Mouse (Mus musculus) layer of hippocampus, adult 18-20 months (tissue): ENCODE results near the gene Mllt11. TPM values are rescaled to one million over a fixed set of nuclear protein-coding genes. Genes with fewer than 3 reads are reported as not detected.
A peak's percentile ranks its signal among the peaks of the same experiment; 100 is the strongest.

Experiments used
- DNase-seq, 2 experiments: peaks; one replicate each; pipeline ENCODE4 v3.0.0; 2022; ENCODE audit warnings: low spot score in 2 of 2
- total RNA-seq, 2 experiments: library from RNA; stranded (reverse); gene quantifications; 2 replicates each; pipeline ENCODE4 v1.2.3; 2021

Mllt11 gene
- total RNA-seq, 2 experiments from 2014 or later, result 263 to 266 TPM

GRCm38 (mm10) chr3:95174011-95174592, 57.9 kb downstream of the Mllt11 start:
- DNase-seq, result peak; percentile 53 to 78

- DNase-seq, result no peak
Observed at GRCm38 (mm10) chr3:95173256-95173949, 58.6 kb downstream of the Mllt11 start.

GRCm38 (mm10) chr3:95172526-95173255, 59.3 kb downstream of the Mllt11 start:
- no peak for DNase-seq

- no peak for DNase-seq
Observed at GRCm38 (mm10) chr3:95171105-95171504, 60.9 kb downstream of the Mllt11 start.

GRCm38 (mm10) chr3:95169996-95170395, 62.0 kb downstream of the Mllt11 start:
- no peak for DNase-seq

Other genes starting within 250 kb of the Mllt11 start
- 10 to 100 TPM; 24.4 to 26.2 TPM for gene Zfp687, start 216.7 kb downstream of the Mllt11 start, total RNA-seq
- 100 to 1,000 TPM; 154 to 169 TPM for gene Psmd4, start 189.6 kb downstream of the Mllt11 start, total RNA-seq
- 10 to 100 TPM; 69.1 to 71.7 TPM for gene Pip5k1a, start 125.2 kb downstream of the Mllt11 start, total RNA-seq
- gene Vps72, start 121.1 kb downstream of the Mllt11 start, total RNA-seq, result 10 to 100 TPM; 46.7 to 48.2 TPM
- under 1 TPM; 0.48 to 0.82 TPM for gene Tmod4, start 107.7 kb downstream of the Mllt11 start, total RNA-seq
- gene Scnm1, start 98.2 kb downstream of the Mllt11 start, total RNA-seq, result 10 to 100 TPM; 43.5 to 48.9 TPM
- 10 to 100 TPM; 16.1 to 16.5 TPM for gene Lysmd1, start 98.1 kb downstream of the Mllt11 start, total RNA-seq
- gene Tnfaip8l2, start 89.8 kb downstream of the Mllt11 start, total RNA-seq, result 1 to 10 TPM; 2.6 to 3.1 TPM
- 10 to 100 TPM; 29.4 to 34.2 TPM for gene Sema6c, start 71.7 kb downstream of the Mllt11 start, total RNA-seq
- 10 to 100 TPM; 12.7 to 13.2 TPM for gene Gabpb2, start 14.3 kb downstream of the Mllt11 start, total RNA-seq
- 10 to 100 TPM; 72.7 to 72.9 TPM for gene Cdc42se1, start 3.4 kb downstream of the Mllt11 start, total RNA-seq
- gene Gm128, start 9.4 kb upstream of the Mllt11 start, total RNA-seq, result under 1 TPM in 1 of 2 experiments, not detected in 1; 0.15 TPM
- under 1 TPM in 1 of 2 experiments, not detected in 1; 0.37 TPM for gene Bnipl, start 19.0 kb upstream of the Mllt11 start, total RNA-seq
- gene Mindy1, start 49.2 kb upstream of the Mllt11 start, total RNA-seq, result 10 to 100 TPM; 19.2 to 21.0 TPM
- gene Prune1, start 49.9 kb upstream of the Mllt11 start, total RNA-seq, result 10 to 100 TPM; 21.0 to 21.1 TPM
- gene Anxa9, start 75.0 kb upstream of the Mllt11 start, total RNA-seq, result under 1 TPM; 0.59 to 0.63 TPM
- gene Cers2, start 82.6 kb upstream of the Mllt11 start, total RNA-seq, result 10 to 100 TPM; 54.2 to 54.5 TPM
- 10 to 100 TPM; 31.9 to 38.0 TPM for gene Setdb1, start 125.0 kb upstream of the Mllt11 start, total RNA-seq
- gene 4930558C23Rik, start 170.7 kb upstream of the Mllt11 start, total RNA-seq, result not detected
- 10 to 100 TPM; 31.4 to 32.7 TPM for gene Arnt, start 202.2 kb upstream of the Mllt11 start, total RNA-seq